Comparison of ENCODE assay signal across 27 mouse cellular contexts in the genomic region with DNA sequence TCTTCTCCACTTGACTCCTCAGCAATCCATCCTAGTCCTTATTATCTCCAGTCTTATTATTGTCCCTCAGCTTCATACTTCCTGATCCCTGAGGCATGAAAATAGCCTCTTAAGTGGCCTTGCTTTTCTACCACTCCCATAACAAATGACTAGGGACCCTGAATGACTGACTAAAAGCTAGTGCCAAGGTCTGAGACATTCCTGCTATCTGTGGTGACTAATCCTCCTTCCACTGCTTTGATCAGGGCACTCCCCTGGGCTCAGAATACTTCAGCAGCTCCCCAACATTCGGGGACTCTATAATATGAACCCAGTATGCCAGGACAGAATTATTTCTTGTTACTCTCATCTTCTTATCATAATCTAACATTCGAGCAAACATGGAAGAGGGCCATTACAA. TPM values are rescaled to one million over a fixed set of nuclear protein-coding genes. Genes with fewer than 3 reads are reported as not detected.
DNase-seq lines count a peak whose midpoint lies in the region; ATAC-seq lines count a peak whose summit lies in the region.
"Had no signal": no experiment of that assay in that cellular context is flagged by ENCODE, and none has a peak within 500 bp of the region (broad histone marks: within the 10 kb centered on the region; RNA-seq: fewer than 3 reads in every experiment).

No protein-coding gene starts in this region.

- no peaks in the 10 kb centered on the region for H3K9me3 ChIP-seq in heart, embryonic 13.5 days
- H3K9me3 ChIP-seq: embryonic facial prominence, embryonic 12.5 days; hindbrain, embryonic 15.5 days; neural tube, embryonic 12.5 days; stomach, embryonic 15.5 days had no signal

- WGBS in heart, embryonic 13.5 days = 38% methylated on average over 2 of the region's 2 CpGs

- no peak overlapping the region for H3K9ac ChIP-seq in heart, embryonic 13.5 days
- H3K9ac ChIP-seq: embryonic facial prominence, embryonic 12.5 days; hindbrain, embryonic 15.5 days; liver, embryonic 14.5 days; lung, embryonic 14.5 days; neural tube, embryonic 12.5 days; stomach, embryonic 15.5 days had no signal

- H3K27me3 ChIP-seq in heart, embryonic 13.5 days (replicated peaks) = peaks cover 62% of the 10 kb centered on the region
- H3K27me3 ChIP-seq: neural tube, embryonic 12.5 days; stomach, embryonic 15.5 days had no signal

- H3K4me2 ChIP-seq in heart, embryonic 13.5 days = no peak overlapping the region
- H3K4me2 ChIP-seq: embryonic facial prominence, embryonic 12.5 days; hindbrain, embryonic 15.5 days; lung, embryonic 14.5 days; neural tube, embryonic 12.5 days; stomach, embryonic 15.5 days had no signal

- 0 out of 2 replicates have a peak overlapping the region, but pooled peaks have one; percentile 12 for H3K27ac ChIP-seq in heart, embryonic 13.5 days (replicated peaks)
- H3K27ac ChIP-seq: embryonic facial prominence, embryonic 12.5 days; hindbrain, embryonic 15.5 days; liver, embryonic 14.5 days; neural tube, embryonic 12.5 days; stomach, embryonic 15.5 days had no signal

- peaks cover 11% of the 10 kb centered on the region for H3K4me1 ChIP-seq in heart, embryonic 13.5 days
- H3K4me1 ChIP-seq: embryonic facial prominence, embryonic 12.5 days; hindbrain, embryonic 15.5 days; neural tube, embryonic 12.5 days; stomach, embryonic 15.5 days had no signal

- H3K36me3 ChIP-seq in heart, embryonic 13.5 days = peaks cover 7% of the 10 kb centered on the region
- H3K36me3 ChIP-seq: embryonic facial prominence, embryonic 12.5 days; hindbrain, embryonic 15.5 days; neural tube, embryonic 12.5 days; stomach, embryonic 15.5 days had no signal

- H3K4me3 ChIP-seq in heart, embryonic 13.5 days = no peak overlapping the region
- H3K4me3 ChIP-seq: embryonic facial prominence, embryonic 12.5 days; hindbrain, embryonic 15.5 days; neural tube, embryonic 12.5 days; stomach, embryonic 15.5 days had no signal

- no peak for ATAC-seq in heart, embryonic 13.5 days (ENCODE audit: extremely low read depth, insufficient number of reproducible peaks, low FRiP score, low TSS enrichment)
- ATAC-seq in monocyte, adult 5-6 weeks (replicated peaks; ENCODE audit: insufficient number of reproducible peaks, low FRiP score, low TSS enrichment, poor library complexity, severe bottlenecking) = no peak
- ATAC-seq: CD4-positive, CD25-positive, alpha-beta regulatory T cell, adult 4 months; forebrain, embryonic 14.5 days; inflammation-experienced regulatory T-cells, adult 6 months had no signal

- DNase-seq in adrenal gland, adult 2 months = peak; percentile 55
- DNase-seq in adrenal gland, postnatal 10 days = no peak
- no peak for DNase-seq in heart, postnatal 4 days
- peak; percentile 13 for DNase-seq in 416B (ENCODE audit: low read depth)
- peak; percentile 11 to 17 for DNase-seq in adrenal gland, postnatal 36 days
- no peak for DNase-seq in layer of hippocampus, postnatal 36 days
- DNase-seq: cerebellum, adult 8-10 months; cerebellum, postnatal 25 days; gastrocnemius, postnatal 14 days; kidney, adult 9 months; kidney, postnatal 10 days; liver; lung, embryonic 14.5 days; lung, postnatal 14 days; midbrain, embryonic 14.5 days; right cerebral cortex, postnatal 25 days; thymus, postnatal 14 days had no signal

RNA-seq across cellular contexts. Expression of a gene that starts 17.5 kb away (rescaled TPM):
- 10 to 100 TPM; 19.6 to 28.6 TPM for total RNA-seq in adrenal gland, adult 2 months (2021)
- 1.7 and 1.8 TPM in 2 replicates for polyA plus RNA-seq in adrenal gland, adult 2 months (2012; rRNA removed)
- 10 to 100 TPM; 27.0 to 36.8 TPM for total RNA-seq in adrenal gland, postnatal 10 days (2021)
- 15.8 and 21.1 TPM in 2 replicates for polyA plus RNA-seq in heart, embryonic 13.5 days (2015; fragmentation: Nextera tagmentation; extraction: Ambion mirVana)
- 10 to 100 TPM; 31.7 to 32.0 TPM for total RNA-seq in heart, postnatal 4 days (2021)
- 10 to 100 TPM; 32.3 to 36.2 TPM for total RNA-seq in adrenal gland, postnatal 36 days (2021)
- total RNA-seq in layer of hippocampus, postnatal 36 days (2021) = 10 to 100 TPM; 32.0 to 35.0 TPM
- 43.6 to 50.7 TPM (median 46.5 TPM) in 3 replicates for total RNA-seq in monocyte, adult 5-6 weeks (2017)

Comparison
In these comparisons a context has a peak if more than half of its experiments do, and no peak if none do; other contexts are left out.
1. DNase-seq: peak in adrenal gland, adult 2 months (single experiment), 416B (single experiment) and adrenal gland, postnatal 36 days (2 of 2); none in adrenal gland, postnatal 10 days (single experiment), heart, postnatal 4 days (single experiment) and layer of hippocampus, postnatal 36 days (0 of 2).